Mouse (Mus musculus) yolk sac, embryonic 10.5 days (tissue): ENCODE measurements around the gene Rnf186.
"Not testable (repeated sequence)": the region's sequence is repeated elsewhere in the genome, so short reads cannot be mapped to it uniquely, and the experiment has no call there.

Experiments used
- DNase-seq: peaks from one replicate; pipeline ENCODE4 v3.0.0-alpha.2; 2017; ENCODE audit warnings: low spot score

The Rnf186 gene

GRCm38 (mm10) chr4:138972139-138972826 is 5.4 kb downstream of the Rnf186 start:
- peak; percentile 85 for DNase-seq

GRCm38 (mm10) chr4:138972827-138973718 is 6.2 kb downstream of the Rnf186 start, which contains the start of gene Tmco4:
Gene Tmco4, plus strand, starts transcription at chr4:138972888.
- peak; percentile 80 for DNase-seq

GRCm38 (mm10) chr4:138973719-138974115 is 6.8 kb downstream of the Rnf186 start:
- DNase-seq = no peak

GRCm38 (mm10) chr4:138974540-138974939 is 7.6 kb downstream of the Rnf186 start:
- not testable (repeated sequence) for DNase-seq

- no peak for DNase-seq
These were observed 8.3 kb downstream of the Rnf186 start for GRCm38 (mm10) chr4:138975194-138975593.

GRCm38 (mm10) chr4:138976046-138976445 is 9.1 kb downstream of the Rnf186 start:
- peak; percentile 61 for DNase-seq

GRCm38 (mm10) chr4:138980021-138980420 is 13.1 kb downstream of the Rnf186 start:
- DNase-seq = no peak

GRCm38 (mm10) chr4:138980771-138981420 is 14.0 kb downstream of the Rnf186 start:
- no peak for DNase-seq

GRCm38 (mm10) chr4:138983422-138983821 is 16.5 kb downstream of the Rnf186 start:
- no peak for DNase-seq

- DNase-seq = no peak
These were observed 17.8 kb downstream of the Rnf186 start for GRCm38 (mm10) chr4:138984744-138985143.

- DNase-seq = peak; percentile 61
These were observed 19.4 kb downstream of the Rnf186 start for GRCm38 (mm10) chr4:138986280-138986679.

GRCm38 (mm10) chr4:138994389-138994788 is 27.5 kb downstream of the Rnf186 start:
- no peak for DNase-seq

- no peak for DNase-seq
These were observed 29.5 kb downstream of the Rnf186 start for GRCm38 (mm10) chr4:138996410-138996809.

- DNase-seq = no peak
These were observed 30.2 kb downstream of the Rnf186 start for GRCm38 (mm10) chr4:138997121-138997520.

GRCm38 (mm10) chr4:138998611-138999010 is 31.7 kb downstream of the Rnf186 start:
- DNase-seq = no peak

GRCm38 (mm10) chr4:139001026-139001425 is 34.1 kb downstream of the Rnf186 start:
- DNase-seq = no peak

GRCm38 (mm10) chr4:139001433-139001832 is 34.5 kb downstream of the Rnf186 start:
- DNase-seq = no peak

GRCm38 (mm10) chr4:139004067-139004466 is 37.2 kb downstream of the Rnf186 start:
- DNase-seq = no peak

- no peak for DNase-seq
These were observed 38.3 kb downstream of the Rnf186 start for GRCm38 (mm10) chr4:139005214-139005613.

GRCm38 (mm10) chr4:139007353-139007752 is 40.4 kb downstream of the Rnf186 start:
- no peak for DNase-seq

GRCm38 (mm10) chr4:139007981-139008536 is 41.1 kb downstream of the Rnf186 start:
- DNase-seq = no peak

- DNase-seq = no peak
These were observed 44.3 kb downstream of the Rnf186 start for GRCm38 (mm10) chr4:139011201-139011702.
